Mouse (Mus musculus): ENCODE results near the gene B3gntl1.
"Not testable (repeated sequence)": the region's sequence is repeated elsewhere in the genome, so short reads cannot be mapped to it uniquely, and the experiment has no call there.

B3gntl1 gene

GRCm38 (mm10) chr11:121683243-121683642, 10.3 kb upstream of the B3gntl1 start:
- no peak for DNase-seq

- no peak for DNase-seq
Observed at GRCm38 (mm10) chr11:121680750-121681149, 7.8 kb upstream of the B3gntl1 start.

GRCm38 (mm10) chr11:121679581-121679980, 6.6 kb upstream of the B3gntl1 start:
- DNase-seq: no peak

GRCm38 (mm10) chr11:121676836-121677235, 3.9 kb upstream of the B3gntl1 start:
- no peak for DNase-seq

- DNase-seq: no peak
Observed at GRCm38 (mm10) chr11:121673629-121674028, 676 bp upstream of the B3gntl1 start.

- no peak for DNase-seq
Observed at GRCm38 (mm10) chr11:121672312-121672989, 502 bp downstream of the B3gntl1 start.

- no peak for DNase-seq
Observed at GRCm38 (mm10) chr11:121670926-121671325, 2.0 kb downstream of the B3gntl1 start.

GRCm38 (mm10) chr11:121668776-121669175, 4.2 kb downstream of the B3gntl1 start:
- DNase-seq: no peak

- no peak for DNase-seq
Observed at GRCm38 (mm10) chr11:121667541-121667940, 5.4 kb downstream of the B3gntl1 start.

GRCm38 (mm10) chr11:121661116-121661515, 11.8 kb downstream of the B3gntl1 start:
- DNase-seq: no peak

GRCm38 (mm10) chr11:121660604-121661003, 12.3 kb downstream of the B3gntl1 start:
- not testable (repeated sequence) for DNase-seq

- no peak for DNase-seq
Observed at GRCm38 (mm10) chr11:121658151-121658550, 14.8 kb downstream of the B3gntl1 start.

- DNase-seq: no peak
Observed at GRCm38 (mm10) chr11:121655807-121656511, 17.0 kb downstream of the B3gntl1 start.

GRCm38 (mm10) chr11:121655166-121655806, 17.7 kb downstream of the B3gntl1 start:
- DNase-seq: no peak

- no peak for DNase-seq
Observed at GRCm38 (mm10) chr11:121654406-121654945, 18.5 kb downstream of the B3gntl1 start.

- no peak for DNase-seq
Observed at GRCm38 (mm10) chr11:121653631-121654030, 19.3 kb downstream of the B3gntl1 start.

GRCm38 (mm10) chr11:121652547-121653305, 20.2 kb downstream of the B3gntl1 start:
- DNase-seq: peak; percentile 70

GRCm38 (mm10) chr11:121651983-121652382, 21.0 kb downstream of the B3gntl1 start:
- DNase-seq: no peak

GRCm38 (mm10) chr11:121651556-121651955, 21.4 kb downstream of the B3gntl1 start:
- DNase-seq: no peak

- DNase-seq: no peak
Observed at GRCm38 (mm10) chr11:121650668-121651067, 22.3 kb downstream of the B3gntl1 start.

GRCm38 (mm10) chr11:121649900-121650299, 23.1 kb downstream of the B3gntl1 start:
- no peak for DNase-seq

- no peak for DNase-seq
Observed at GRCm38 (mm10) chr11:121648166-121648565, 24.8 kb downstream of the B3gntl1 start.

- no peak for DNase-seq
Observed at GRCm38 (mm10) chr11:121647321-121647720, 25.6 kb downstream of the B3gntl1 start.
